Mouse (Mus musculus) CH12.LX (cell line): ENCODE measurements at regions not wholly inside any gene's neighbourhood (a gene's known extent, or its start where the extent isn't known, plus 50 kb on each side); places are given as distances from the start of the nearest gene placed in this dataset.

Experiments used
- DNase-seq: peaks from one replicate; pipeline ENCODE4 v3.0.0-alpha.2; 2013; ENCODE audit errors: extremely low read depth
- H3K27ac ChIP-seq: 2 replicates; pipeline ENCODE4 v1.5.1; 2012; ENCODE audit warnings: low read depth, mild to moderate bottlenecking, control low read depth, moderate library complexity; ENCODE audit not compliant: insufficient read depth
- H3K27me3 ChIP-seq: replicated peaks from 2 replicates; pipeline ENCODE3; 2012; ENCODE audit warnings: inconsistent platforms
- H3K36me3 ChIP-seq, 2 experiments: replicated peaks in 1 of 2; 2 replicates each; pipeline versions ENCODE3 to v1.6.1; 2012; ENCODE audit warnings: inconsistent platforms in 1 of 2, low read length in 1 of 2, mild to moderate bottlenecking in 1 of 2, mixed read lengths in 1 of 2, moderate library complexity in 1 of 2; ENCODE audit not compliant: control insufficient read depth in 1 of 2, insufficient read depth in 1 of 2
- H3K4me1 ChIP-seq, 2 experiments: 2 replicates each; pipeline ENCODE4 v1.6.1; 2012; ENCODE audit warnings: inconsistent platforms in 1 of 2, moderate library complexity in 1 of 2; ENCODE audit not compliant: insufficient read depth in 2 of 2, control insufficient read depth in 1 of 2
- H3K4me2 ChIP-seq: 2 replicates; pipeline ENCODE4 v1.6.1; 2012; ENCODE audit warnings: low read depth, mild to moderate bottlenecking, control low read depth; ENCODE audit not compliant: poor library complexity, insufficient read depth, severe bottlenecking
- H3K4me3 ChIP-seq, 3 experiments: fragments of 150-350 bp in 1 of 3; sonication (generic) in 1 of 3; replicated peaks in 1 of 3; 2 replicates each; pipeline versions ENCODE3 to v1.5.1; 2011 to 2012; ENCODE audit warnings: low read depth in 2 of 3, low read length in 2 of 3, mild to moderate bottlenecking in 2 of 3, moderate library complexity in 2 of 3, control low read depth in 1 of 3, improper control_type of control experiment in 1 of 3, inconsistent platforms in 1 of 3, mixed read lengths in 1 of 3; ENCODE audit not compliant: poor library complexity in 1 of 3
- H3K79me2 ChIP-seq: replicated peaks from 2 replicates; pipeline ENCODE4 v1.6.1; 2012; ENCODE audit warnings: mild to moderate bottlenecking, moderate library complexity; ENCODE audit not compliant: control insufficient read depth, poor library complexity, insufficient read depth, severe bottlenecking; ENCODE audit errors: extremely low read depth
- H3K9ac ChIP-seq: 2 replicates; pipeline ENCODE4 v1.6.1; 2012; ENCODE audit warnings: low read depth, mild to moderate bottlenecking, control low read depth, moderate library complexity; ENCODE audit not compliant: insufficient read depth
- H3K9me3 ChIP-seq: replicated peaks from 2 replicates; pipeline ENCODE3; 2012; ENCODE audit warnings: low read length, inconsistent platforms, mixed read lengths
- CTCF ChIP-seq, 2 experiments: IDR thresholded peaks in 1 of 2; conservative IDR thresholded peaks in 1 of 2; 2 replicates each; pipeline ENCODE4 v1.5.1; 2011 to 2012; ENCODE audit warnings: low read depth in 2 of 2, low read length in 2 of 2, improper control_type of control experiment in 1 of 2, inconsistent platforms in 1 of 2, mild to moderate bottlenecking in 1 of 2, moderate library complexity in 1 of 2
- ELF1 ChIP-seq: IDR thresholded peaks from 2 replicates; pipeline ENCODE4 v1.6.1; 2014; ENCODE audit warnings: low read depth, mild to moderate bottlenecking, inconsistent platforms, low read length, improper control_type of control experiment
- ETS1 ChIP-seq: conservative IDR thresholded peaks from 2 replicates; pipeline ENCODE4 v1.6.1; 2012; ENCODE audit warnings: low read depth, mild to moderate bottlenecking, inconsistent platforms, low read length, improper control_type of control experiment, moderate library complexity
- GABPA ChIP-seq: IDR thresholded peaks from 2 replicates; pipeline ENCODE4 v1.6.1; 2012; ENCODE audit warnings: low read depth, low read length, improper control_type of control experiment, inconsistent platforms; ENCODE audit not compliant: insufficient replicate concordance
- IRF4 ChIP-seq: IDR thresholded peaks from 2 replicates; pipeline ENCODE4 v1.6.1; 2014; ENCODE audit warnings: low read depth, mild to moderate bottlenecking, inconsistent platforms, low read length, improper control_type of control experiment
- JUN ChIP-seq: IDR thresholded peaks from 2 replicates; pipeline ENCODE4 v1.6.1; 2011; ENCODE audit warnings: low read depth, mild to moderate bottlenecking, low read length, improper control_type of control experiment, moderate library complexity; ENCODE audit not compliant: insufficient read depth
- KAT2A ChIP-seq: IDR thresholded peaks from 2 replicates; pipeline ENCODE4 v1.6.1; 2012; ENCODE audit warnings: low read length, improper control_type of control experiment, inconsistent platforms; ENCODE audit not compliant: insufficient replicate concordance
- MAFK ChIP-seq: IDR thresholded peaks from 2 replicates; pipeline ENCODE4 v1.6.1; 2011; ENCODE audit warnings: low read length, improper control_type of control experiment; ENCODE audit not compliant: insufficient replicate concordance
- MAX ChIP-seq: IDR thresholded peaks from 2 replicates; pipeline ENCODE4 v1.6.1; 2011; ENCODE audit warnings: low read length, improper control_type of control experiment
- MXI1 ChIP-seq: IDR thresholded peaks from 2 replicates; pipeline ENCODE4 v1.6.1; 2011; ENCODE audit warnings: mild to moderate bottlenecking, low read depth, low read length, improper control_type of control experiment
- MYC ChIP-seq: IDR thresholded peaks from 2 replicates; pipeline ENCODE4 v1.6.1; 2011; ENCODE audit warnings: low read depth, mild to moderate bottlenecking, improper control_type of control experiment, low read length
- NRF1 ChIP-seq: IDR thresholded peaks from 2 replicates; pipeline ENCODE4 v1.6.1; 2014; ENCODE audit warnings: low read depth, mild to moderate bottlenecking, inconsistent platforms, low read length, improper control_type of control experiment, moderate library complexity
- PAX5 ChIP-seq: IDR thresholded peaks from 2 replicates; pipeline ENCODE4 v1.6.1; 2012; ENCODE audit warnings: low read length, inconsistent platforms, mixed read lengths
- POLR2AphosphoS2 ChIP-seq: IDR thresholded peaks from 2 replicates; pipeline ENCODE4 v1.6.1; 2011; ENCODE audit warnings: low read depth, low read length, improper control_type of control experiment
- RAD21 ChIP-seq: IDR thresholded peaks from 2 replicates; pipeline ENCODE4 v1.6.1; 2011; ENCODE audit warnings: low read depth, mild to moderate bottlenecking, low read length, improper control_type of control experiment, moderate library complexity
- RCOR1 ChIP-seq: conservative IDR thresholded peaks from 2 replicates; pipeline ENCODE4 v1.6.1; 2012; ENCODE audit warnings: low read depth, mild to moderate bottlenecking, inconsistent platforms, low read length, improper control_type of control experiment
- SIN3A ChIP-seq: IDR thresholded peaks from 2 replicates; pipeline ENCODE4 v1.6.1; 2012; ENCODE audit warnings: low read length, improper control_type of control experiment, inconsistent platforms
- TBP ChIP-seq: conservative IDR thresholded peaks from 2 replicates; pipeline ENCODE4 v1.6.1; 2011; ENCODE audit warnings: low read depth, low read length, improper control_type of control experiment
- TCF12 ChIP-seq: IDR thresholded peaks from 2 replicates; pipeline ENCODE4 v1.6.1; 2014; ENCODE audit warnings: low read depth, mild to moderate bottlenecking, inconsistent platforms, low read length, improper control_type of control experiment
- UBTF ChIP-seq: IDR thresholded peaks from 2 replicates; pipeline ENCODE4 v1.6.1; 2012; ENCODE audit warnings: low read depth, mild to moderate bottlenecking, inconsistent platforms, low read length, improper control_type of control experiment, moderate library complexity
- USF1 ChIP-seq: IDR thresholded peaks from 2 replicates; pipeline ENCODE4 v1.6.1; 2014; ENCODE audit warnings: low read depth, mild to moderate bottlenecking, inconsistent platforms, low read length, improper control_type of control experiment
- dilution Hi-C: fragments of 300-500 bp; cut with MboI; formaldehyde crosslinking; loops from 2 replicates; pipeline ENCODE4 v1.14.3; 2020; ENCODE audit warnings: low sequenced_read_pairs; ENCODE audit not compliant: extremely low pct_unique_long_range_greater_than_20kb, extremely low pct_ligation_motif_present
- in situ Hi-C: fragments of 300-500 bp; cut with MboI; formaldehyde crosslinking; loops from 3 replicates; pipeline ENCODE4 v1.14.3; 2019; ENCODE audit warnings: low sequenced_read_pairs, low pct_ligation_motif_present, low pct_unique_long_range_greater_than_20kb, mixed read lengths

- peak; percentile 53; the same call in 1 of the 2 replicates for TF ChIP-seq IRF4
- no peak for TF ChIP-seq MAFK
- no peak for TF ChIP-seq RCOR1
- no peak for TF ChIP-seq NRF1
- TF ChIP-seq KAT2A, result 0 out of 2 replicates have a peak, but pooled peaks have one; percentile 34
- peak; percentile 50; the same call in 1 of the 2 replicates for TF ChIP-seq MYC
- no peak for TF ChIP-seq ELF1
- TF ChIP-seq MXI1, result no peak
- no peak for TF ChIP-seq GABPA
- TF ChIP-seq PAX5, result no peak
- no peak for TF ChIP-seq UBTF
- no peak for TF ChIP-seq CTCF (conservative IDR thresholded peaks at IDR 0.05 in 1 of 2, IDR thresholded peaks at IDR 0.05 in 1 of 2; ENCODE audit: low read depth in 2 of 2, low read length in 2 of 2)
- TF ChIP-seq SIN3A, result peak; percentile 42; the same call in 1 of the 2 replicates
- peak; percentile 40; the same call in 1 of the 2 replicates for TF ChIP-seq JUN
- no peak for TF ChIP-seq TCF12
Measured at GRCm38 (mm10) chr16:55745094-55745493, 93.6 kb downstream of the Nfkbiz start (continued).

DNA sequence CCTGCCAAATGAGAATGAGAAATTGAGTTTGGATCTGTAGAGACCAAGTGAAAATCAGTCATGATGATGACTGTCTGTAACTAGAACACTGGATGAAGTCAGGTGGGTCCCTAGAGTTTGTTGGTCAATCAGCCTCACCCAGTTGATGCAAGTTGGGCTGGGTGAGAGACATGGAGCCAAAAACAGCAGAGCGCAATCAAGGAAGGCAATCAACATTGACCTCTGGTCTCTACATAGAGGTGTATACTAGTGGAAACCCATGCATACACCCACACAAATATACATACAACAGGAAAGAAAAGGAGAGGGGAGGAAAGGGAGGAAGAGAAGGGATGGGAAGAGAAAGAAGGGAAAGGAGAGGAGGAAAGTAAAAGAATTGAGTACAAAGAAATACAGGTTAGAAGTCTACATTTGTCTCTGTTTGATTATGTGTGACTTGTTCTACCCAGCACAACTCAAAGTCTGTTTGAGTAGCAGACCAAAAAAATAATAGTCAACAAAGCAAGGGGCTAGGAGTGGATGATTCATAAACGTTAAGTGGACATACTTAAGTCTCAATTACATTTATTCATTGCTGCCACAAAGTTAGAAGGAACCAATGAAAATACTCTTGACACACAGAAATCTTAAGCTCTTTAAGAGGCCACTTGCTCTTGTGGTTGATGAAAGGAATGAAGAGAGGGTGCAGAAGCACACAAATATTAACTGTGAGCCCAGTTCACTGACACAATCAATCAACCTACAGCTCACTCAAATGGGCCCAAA lies 97.4 kb downstream of the Nfkbiz start:
- H3K79me2 ChIP-seq, result 0 out of 2 replicates have a peak, but pooled peaks cover 4% of the 10 kb centered on the region
- TF ChIP-seq POLR2AphosphoS2 (no peak), TBP (no peak), GABPA (no peak), USF1 (no peak), RAD21 (no peak), ETS1 (no peak), MAX (no peak)
- TF ChIP-seq, all 38 proteins: peak for 0
- dilution Hi-C loops, result no loop called here
- Histone ChIP-seq H3K36me3 (peaks cover 0 to 3% of the 10 kb centered on the region in 2 experiments), H3K9me3 (peaks cover under 1% of the 10 kb centered on the region), H3K4me3 (no peak overlapping the region), H3K27ac (no peak overlapping the region), H3K4me1 (peaks cover 13 to 32% of the 10 kb centered on the region in 2 experiments), H3K4me2 (no peak overlapping the region), H3K27me3 (no peaks in the 10 kb centered on the region), H3K9ac (no peak overlapping the region)
- DNase-seq, result no peak
- in situ Hi-C loops, result no loop called here
